In genomic region chr1:156838695-156839094, GRCm38 (mm10) we compare ENCODE assay signal across 8 mouse cellular contexts. TPM values are rescaled to one million over a fixed set of nuclear protein-coding genes. Genes with fewer than 3 reads are reported as not detected.
DNase-seq lines count a peak whose midpoint lies in the region; ATAC-seq and TF ChIP-seq lines count a peak whose summit lies in the region.

No protein-coding gene starts in this region.

- no peak overlapping the region for H3K27ac ChIP-seq in hindbrain, postnatal 0 days
- peak overlapping the region; percentile 87 for H3K27ac ChIP-seq in limb, embryonic 12.5 days
- H3K27ac ChIP-seq in neural tube, embryonic 11.5 days (ENCODE audit: low read depth, low read length) = 0 out of 2 replicates have a peak overlapping the region, but pooled peaks have one; percentile 9

- no peak for TF ChIP-seq CTCF in Patski (IDR thresholded peaks at IDR 0.05)
- TF ChIP-seq CTCF in hindbrain, postnatal 0 days (IDR thresholded peaks at IDR 0.05; ENCODE audit: low read depth) = no peak

- in situ Hi-C loops in Patski (cut with MboI; ENCODE audit: low pct_unique_long_range_greater_than_20kb) = no loop called here

- CTCF ChIA-PET in Patski (lab: Charles Lee) = interaction anchor here (0.8 to 1.7 kb wide), 6 partner anchors 10 to 32 kb away, joined by 3 to 5 read pairs (median 3); no protein-coding TSS in a partner anchor

- no peak overlapping the region; the same call in 1 of the 2 replicates for H3K4me3 ChIP-seq in hindbrain, postnatal 0 days (ENCODE audit: low read length)
- H3K4me3 ChIP-seq in limb, embryonic 12.5 days (replicated peaks) = peak overlapping the region; percentile 32
- H3K4me3 ChIP-seq in neural tube, embryonic 11.5 days (ENCODE audit: low read depth, low read length) = 0 out of 2 replicates have a peak overlapping the region, but pooled peaks have one; percentile 0

- POLR2A ChIA-PET in Patski (lab: Charles Lee) = interaction anchor here (0.6 kb wide), 1 partner anchor 218 kb away, joined by 4 read pairs; no protein-coding TSS in a partner anchor

- H3K4me1 ChIP-seq in hindbrain, postnatal 0 days (ENCODE audit: insufficient read depth, low read length) = 0 out of 2 replicates have a peak, but pooled peaks cover 8% of the 10 kb centered on the region
- peaks cover 31% of the 10 kb centered on the region for H3K4me1 ChIP-seq in limb, embryonic 12.5 days (replicated peaks)
- H3K4me1 ChIP-seq in neural tube, embryonic 11.5 days (ENCODE audit: control insufficient read depth, insufficient read depth, low read length) = peaks cover 9% of the 10 kb centered on the region; the same call in 1 of the 2 replicates

- no peaks in the 10 kb centered on the region for H3K36me3 ChIP-seq in hindbrain, postnatal 0 days (ENCODE audit: insufficient read depth, low read length)
- H3K36me3 ChIP-seq in limb, embryonic 12.5 days = no peaks in the 10 kb centered on the region
- H3K36me3 ChIP-seq in neural tube, embryonic 11.5 days (ENCODE audit: control insufficient read depth, insufficient read depth, low read length) = no peaks in the 10 kb centered on the region

- DNase-seq in Patski (ENCODE audit: low read depth, low spot score) = no peak
- peak; percentile 83 for DNase-seq in embryo, embryonic 10 days (ENCODE audit: low spot score)
- peak; percentile 59 for DNase-seq in gastrocnemius, postnatal 25 days
- peak; percentile 67 for DNase-seq in hindbrain, postnatal 0 days (ENCODE audit: low spot score)
- DNase-seq in neural tube, embryonic 11.5 days (ENCODE audit: low spot score) = peak; percentile 67
- no peak for DNase-seq in cerebellum, postnatal 36 days
- no peak for DNase-seq in thymus, postnatal 0 days (ENCODE audit: low spot score)

- no peaks in the 10 kb centered on the region for H3K27me3 ChIP-seq in Patski
- no peaks in the 10 kb centered on the region for H3K27me3 ChIP-seq in hindbrain, postnatal 0 days (ENCODE audit: insufficient read depth, low read length)
- no peaks in the 10 kb centered on the region for H3K27me3 ChIP-seq in limb, embryonic 12.5 days
- H3K27me3 ChIP-seq in neural tube, embryonic 11.5 days (ENCODE audit: control insufficient read depth, insufficient read depth, low read length) = no peaks in the 10 kb centered on the region

- H3K4me2 ChIP-seq in hindbrain, postnatal 0 days (ENCODE audit: low read depth, low read length) = peak overlapping the region; percentile 44
- peak overlapping the region; percentile 54 for H3K4me2 ChIP-seq in limb, embryonic 12.5 days
- H3K4me2 ChIP-seq in neural tube, embryonic 11.5 days (ENCODE audit: low read depth) = peak overlapping the region; percentile 1; the same call in 1 of the 2 replicates

- peak; percentile 84 for ATAC-seq in Patski
- peak; percentile 74 for ATAC-seq in hindbrain, postnatal 0 days
- ATAC-seq in limb, embryonic 12.5 days (ENCODE audit: insufficient number of reproducible peaks, insufficient read depth, low FRiP score, low TSS enrichment, low read depth) = peak; percentile 93
- peak; percentile 78 for ATAC-seq in neural tube, embryonic 11.5 days (ENCODE audit: insufficient read depth, low FRiP score, low TSS enrichment)

- 9% methylated on average over 6 of the region's 6 CpGs for WGBS in hindbrain, postnatal 0 days
- 9% methylated on average over 6 of the region's 6 CpGs for WGBS in limb, embryonic 12.5 days
- WGBS in neural tube, embryonic 11.5 days = 7% methylated on average over 6 of the region's 6 CpGs

- H3K9ac ChIP-seq in hindbrain, postnatal 0 days (replicated peaks; ENCODE audit: low read length) = no peak overlapping the region
- H3K9ac ChIP-seq in limb, embryonic 12.5 days (replicated peaks) = peak overlapping the region; percentile 50
- H3K9ac ChIP-seq in neural tube, embryonic 11.5 days (ENCODE audit: low read length) = no peak overlapping the region

- H3K9me3 ChIP-seq in hindbrain, postnatal 0 days (ENCODE audit: low read length) = no peaks in the 10 kb centered on the region
- H3K9me3 ChIP-seq in limb, embryonic 12.5 days = no peaks in the 10 kb centered on the region
- H3K9me3 ChIP-seq in neural tube, embryonic 11.5 days (ENCODE audit: control insufficient read depth, low read length) = no peaks in the 10 kb centered on the region

RNA-seq across cellular contexts. Expression of gene Angptl1, which starts 0.3 kb away (rescaled TPM):
- polyA plus RNA-seq in Patski (2021) = 0.10 TPM
- total RNA-seq in gastrocnemius, postnatal 25 days (2021) = 10 to 100 TPM in 1 of 2 experiments, 1 to 10 TPM in 1; 7.4 to 15.8 TPM
- 1.4 and 1.5 TPM in 2 replicates for total RNA-seq in hindbrain, postnatal 0 days (2014; rRNA removed)
- 1.0 and 1.3 TPM in 2 replicates for polyA plus RNA-seq in hindbrain, postnatal 0 days (2015; fragmentation: Nextera tagmentation; extraction: Ambion mirVana)
- 12.8 and 14.0 TPM in 2 replicates for polyA plus RNA-seq in limb, embryonic 12.5 days (2016; fragmentation: Nextera tagmentation; extraction: Ambion mirVana)
- 9.5 and 13.0 TPM in 2 replicates for polyA plus RNA-seq in neural tube, embryonic 11.5 days (2014; fragmentation: Nextera tagmentation; extraction: Ambion mirVana)
- 0.86 and 1.1 TPM in 2 replicates for polyA plus RNA-seq in thymus, postnatal 0 days (2015; fragmentation: Nextera tagmentation; extraction: Ambion mirVana)

Comparison
In these comparisons a context has a peak if more than half of its experiments do, and no peak if none do; other contexts are left out.
1. DNase-seq: peak in embryo, embryonic 10 days (single experiment), gastrocnemius, postnatal 25 days (single experiment), hindbrain, postnatal 0 days (single experiment) and neural tube, embryonic 11.5 days (single experiment); none in Patski (single experiment), cerebellum, postnatal 36 days (0 of 2) and thymus, postnatal 0 days (single experiment).
2. H3K4me2 ChIP-seq: peak in every context shown above with its lines; median percentile 54 in limb, embryonic 12.5 days; 44 in hindbrain, postnatal 0 days; 1 in neural tube, embryonic 11.5 days.
3. Peak in every context shown above with its lines, with median percentiles within 50 percentile points of each other: ATAC-seq.